Mouse (Mus musculus): Measurements from ENCODE around the gene Fancc.
A peak's percentile ranks its signal among the peaks of the same experiment; 100 is the strongest.

The Fancc gene

DNA sequence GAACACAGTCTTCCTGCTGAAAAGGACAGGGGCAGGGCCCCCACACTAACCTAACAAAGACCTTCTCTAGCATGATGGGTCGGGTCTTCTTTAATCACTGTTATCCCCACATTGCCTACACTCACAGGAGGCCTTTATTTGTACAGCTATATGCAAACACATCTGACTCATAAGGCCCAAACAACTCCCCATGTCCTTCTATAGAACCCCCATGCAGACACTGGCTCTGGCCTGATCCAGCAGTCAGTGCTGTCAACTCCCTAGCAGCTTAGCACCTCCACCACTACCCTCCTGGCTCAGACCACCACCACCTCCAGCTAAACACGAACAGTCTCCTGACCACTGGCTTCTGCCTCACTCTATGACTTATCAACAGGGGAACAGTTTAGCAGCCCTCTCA lies 149.4 kb downstream of the Fancc start:
- no peak for DNase-seq (ENCODE audit: low spot score)

DNA sequence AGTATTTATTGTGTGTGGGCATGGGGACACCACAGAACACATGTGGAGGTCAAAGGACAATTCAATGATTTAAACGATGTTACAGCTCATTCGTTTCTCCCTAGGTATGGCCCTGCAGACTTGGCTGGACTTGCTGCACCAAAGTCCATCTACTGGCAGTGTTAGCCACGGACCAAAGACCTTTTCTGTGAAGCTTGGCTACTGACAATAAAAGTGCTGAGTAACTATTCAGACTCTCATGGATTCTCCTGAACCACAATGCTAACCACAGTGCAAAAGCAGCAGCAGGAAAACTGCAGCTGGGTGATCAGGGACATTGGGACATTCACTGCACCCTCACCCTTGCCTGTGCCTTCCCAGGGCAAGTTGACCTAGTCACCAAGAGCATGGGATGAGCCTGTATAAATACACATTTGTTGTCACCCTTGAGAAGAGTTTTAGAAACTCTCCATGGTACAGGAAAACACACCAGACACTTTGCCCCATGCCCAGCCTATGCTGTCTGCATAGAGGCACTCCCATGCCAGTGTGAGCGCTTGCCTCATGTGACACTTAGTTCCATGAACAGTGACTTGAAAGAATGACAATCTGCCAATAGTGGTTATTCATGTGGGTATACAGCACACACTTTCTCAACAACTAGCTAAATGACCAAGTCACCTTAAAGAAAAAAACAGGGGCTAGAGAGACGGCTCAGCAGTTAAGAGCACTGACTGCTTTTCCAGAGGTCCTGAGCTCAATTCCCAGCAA lies 151.4 kb downstream of the Fancc start:
- DNase-seq (ENCODE audit: low spot score), result no peak

DNA sequence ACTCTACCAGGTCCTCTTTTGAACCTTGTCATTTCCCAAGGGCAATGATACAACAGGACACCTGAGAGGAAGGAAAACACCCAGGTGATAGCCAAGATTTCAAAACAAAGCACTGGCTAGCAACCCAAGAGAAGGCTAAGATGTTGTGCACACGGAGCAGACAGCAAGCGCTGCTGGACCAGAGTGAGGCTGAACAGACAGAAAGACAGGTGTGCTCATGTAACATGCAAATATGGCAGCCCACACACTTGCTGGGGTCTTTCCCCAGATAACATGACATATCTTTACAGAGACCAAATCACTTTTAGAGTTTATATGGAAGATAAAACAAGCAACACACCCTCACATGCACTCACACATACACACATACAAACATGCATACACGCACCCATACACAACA lies 152.6 kb downstream of the Fancc start:
- no peak for DNase-seq (ENCODE audit: low spot score)

DNA sequence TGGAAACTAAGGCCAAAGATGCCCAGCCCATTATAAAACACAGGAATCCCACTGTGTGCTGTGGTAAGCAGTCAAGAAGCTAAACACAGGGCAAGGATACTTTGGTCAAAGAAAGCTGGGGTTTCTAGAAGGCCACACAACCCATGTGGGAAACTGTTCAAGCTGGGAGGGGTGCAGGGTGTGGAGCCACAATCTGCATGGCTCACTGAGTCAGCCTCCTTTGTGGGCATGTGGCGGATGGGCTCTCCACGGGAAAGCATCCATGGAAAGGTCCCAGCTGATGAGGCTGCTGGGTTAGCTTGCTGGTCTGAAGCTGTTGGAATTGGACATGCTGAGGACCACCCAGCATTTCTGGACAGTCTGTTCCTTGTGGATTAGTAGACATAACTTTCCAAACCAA lies 154.3 kb downstream of the Fancc start:
- no peak for DNase-seq (ENCODE audit: low spot score)

DNA sequence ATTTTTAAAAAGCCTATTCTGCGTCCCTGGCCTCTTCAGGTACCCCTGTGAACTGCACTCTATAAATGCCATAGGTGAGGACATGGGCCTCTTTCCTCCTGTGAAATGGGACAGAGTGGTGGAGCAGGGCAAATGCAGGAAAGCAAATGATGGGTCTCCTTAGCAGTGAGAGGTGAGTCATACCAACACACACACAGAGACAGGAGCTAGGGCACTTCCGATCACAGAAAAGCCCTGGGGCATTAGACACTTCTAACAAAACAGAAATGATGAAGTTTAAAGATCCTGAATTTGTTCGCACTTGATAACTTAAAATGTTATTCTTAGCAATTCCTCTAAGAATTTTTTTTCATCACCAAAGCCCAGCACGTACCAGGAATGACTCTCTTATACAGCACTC lies 157.1 kb downstream of the Fancc start:
- DNase-seq (ENCODE audit: low spot score), result no peak

DNA sequence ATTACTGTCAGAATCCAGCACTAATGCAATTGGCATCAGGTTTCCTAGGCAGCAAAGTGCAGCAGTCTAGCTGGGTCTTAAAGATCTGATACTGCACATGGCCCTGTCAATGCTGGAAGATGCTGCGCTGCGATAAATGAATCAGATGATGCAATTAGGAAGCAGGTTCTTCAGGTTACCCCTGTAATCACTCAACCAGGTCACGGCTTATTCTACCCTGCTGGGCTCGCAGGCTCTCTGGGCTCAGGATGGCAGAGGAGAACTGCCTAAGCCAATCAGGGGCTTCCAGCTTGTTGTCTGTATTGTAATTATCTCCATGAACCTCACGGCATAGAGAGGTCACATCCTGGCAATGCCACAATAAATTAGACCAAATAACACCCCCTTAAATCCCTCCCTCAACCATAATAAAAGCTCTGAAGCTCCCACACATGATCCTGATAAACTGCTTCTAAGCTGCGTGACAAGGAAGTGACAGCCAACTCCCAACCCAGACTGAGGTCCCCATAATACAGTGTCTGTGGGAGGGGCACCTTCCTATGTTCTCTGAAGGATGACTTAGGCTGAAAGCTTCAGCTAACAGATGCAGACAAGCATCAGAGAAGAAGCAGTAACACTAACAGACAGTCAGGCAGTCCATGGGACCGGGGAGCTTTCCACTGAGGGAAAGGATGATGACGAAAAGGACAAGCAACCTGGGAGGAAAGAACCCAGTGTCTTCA lies 159.7 kb downstream of the Fancc start:
- no peak for DNase-seq (ENCODE audit: low spot score)

DNA sequence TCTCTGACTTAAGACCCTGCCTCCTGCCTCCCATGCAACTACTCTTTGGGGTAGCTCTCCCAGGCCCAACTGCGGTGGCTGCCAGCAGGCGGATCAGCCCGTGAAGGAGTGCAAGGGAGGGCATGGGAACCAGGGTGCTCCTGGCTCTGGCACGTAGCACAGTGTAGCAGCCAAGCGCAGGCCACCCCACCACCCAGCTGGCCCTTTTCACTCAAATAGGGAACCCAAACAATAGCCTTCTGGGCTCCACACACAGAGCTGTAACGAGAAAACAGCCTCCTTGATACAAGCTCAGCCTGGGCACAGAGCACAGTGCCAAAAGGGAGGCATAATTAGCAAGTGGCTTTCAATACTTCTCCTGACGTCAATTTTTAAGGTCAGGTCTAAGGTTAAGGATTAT lies 160.7 kb downstream of the Fancc start:
- DNase-seq (ENCODE audit: low spot score), result no peak

DNA sequence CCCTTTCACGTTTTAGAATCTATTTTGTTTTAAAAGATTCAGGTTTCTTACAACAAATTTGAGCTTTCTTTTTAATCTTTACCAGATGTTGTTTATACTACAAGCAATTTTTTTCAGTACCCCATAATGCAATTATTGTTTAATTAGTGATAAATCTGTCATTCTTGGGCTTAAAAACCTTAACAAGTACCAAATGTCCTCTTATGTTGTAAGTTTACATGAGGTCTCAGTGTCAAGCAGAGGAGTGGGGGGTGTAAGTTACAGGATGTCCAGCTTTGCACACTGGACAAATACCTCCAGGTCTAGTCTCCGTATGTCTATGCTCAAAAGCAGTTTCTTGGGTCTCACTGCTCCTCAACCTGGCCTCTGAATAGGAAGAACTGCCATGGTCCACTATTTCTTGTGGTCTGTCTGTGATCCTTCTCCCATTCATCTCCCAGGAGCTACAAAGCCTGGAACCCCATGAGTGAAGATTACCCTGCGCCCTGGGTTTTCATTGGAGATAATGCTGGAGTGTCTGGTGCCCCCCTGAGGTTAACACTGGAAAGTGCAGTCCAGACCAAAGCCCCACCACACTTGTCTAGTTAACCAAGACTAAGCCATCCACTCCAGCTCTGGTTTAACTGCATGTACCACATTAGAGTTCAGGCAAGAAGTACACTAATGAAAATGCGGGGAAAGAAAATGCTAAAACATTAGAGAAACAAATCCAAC lies 161.5 kb downstream of the Fancc start:
- DNase-seq (ENCODE audit: low spot score), result no peak

DNA sequence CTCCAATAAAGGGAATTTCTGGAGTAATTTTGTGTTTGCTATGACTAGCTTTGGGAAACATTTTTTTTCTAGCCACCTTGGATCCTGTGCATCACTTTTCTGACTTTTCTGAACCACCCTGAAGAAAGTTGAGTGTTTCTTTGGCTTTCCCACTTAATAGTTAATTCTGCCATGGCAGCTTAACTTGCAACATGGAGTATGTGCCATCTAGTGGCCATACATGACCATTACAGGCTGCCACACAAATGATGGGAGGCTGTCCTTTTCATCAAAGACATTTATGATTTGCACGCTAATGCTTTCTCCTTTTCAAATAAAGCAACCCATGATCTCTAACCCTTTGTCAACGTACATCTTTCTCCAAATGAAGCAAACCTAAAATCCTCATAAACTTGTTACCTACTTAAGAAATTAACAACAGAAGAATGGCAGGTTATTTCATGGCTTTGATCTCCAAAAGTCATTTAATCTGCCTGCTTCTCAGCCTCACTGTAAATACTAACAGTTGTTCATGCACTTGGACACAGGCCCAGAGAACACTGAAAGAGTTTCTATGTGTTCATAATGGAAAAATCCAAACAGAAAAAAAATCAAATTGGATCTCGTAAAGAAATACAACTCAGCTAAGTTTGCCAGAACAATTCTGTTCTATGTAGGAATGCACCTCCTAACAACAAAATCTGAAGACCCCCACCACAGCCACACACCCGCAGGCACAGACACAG lies 164.3 kb downstream of the Fancc start:
- DNase-seq (ENCODE audit: low spot score), result peak; percentile 58

DNA sequence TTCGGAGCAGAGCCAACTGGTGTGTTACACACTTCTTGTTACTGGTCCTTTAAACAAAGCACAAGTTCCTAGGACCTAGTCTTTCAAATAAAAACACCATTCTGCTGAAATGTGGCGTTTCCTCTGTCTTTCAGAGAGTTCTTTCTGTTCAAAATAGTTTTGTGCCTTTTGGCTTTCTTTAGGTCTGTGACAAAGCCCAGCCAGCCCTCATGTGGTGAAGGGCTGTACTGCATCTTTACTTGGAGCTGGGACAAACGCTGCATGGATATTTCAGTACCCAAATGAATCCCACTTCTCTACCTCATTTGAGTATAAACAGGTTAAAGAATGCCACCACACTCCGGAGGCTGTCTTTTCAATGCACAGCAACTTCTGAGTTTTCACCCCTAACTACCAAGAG lies 165.7 kb downstream of the Fancc start:
- DNase-seq (ENCODE audit: low spot score), result peak; percentile 63

DNA sequence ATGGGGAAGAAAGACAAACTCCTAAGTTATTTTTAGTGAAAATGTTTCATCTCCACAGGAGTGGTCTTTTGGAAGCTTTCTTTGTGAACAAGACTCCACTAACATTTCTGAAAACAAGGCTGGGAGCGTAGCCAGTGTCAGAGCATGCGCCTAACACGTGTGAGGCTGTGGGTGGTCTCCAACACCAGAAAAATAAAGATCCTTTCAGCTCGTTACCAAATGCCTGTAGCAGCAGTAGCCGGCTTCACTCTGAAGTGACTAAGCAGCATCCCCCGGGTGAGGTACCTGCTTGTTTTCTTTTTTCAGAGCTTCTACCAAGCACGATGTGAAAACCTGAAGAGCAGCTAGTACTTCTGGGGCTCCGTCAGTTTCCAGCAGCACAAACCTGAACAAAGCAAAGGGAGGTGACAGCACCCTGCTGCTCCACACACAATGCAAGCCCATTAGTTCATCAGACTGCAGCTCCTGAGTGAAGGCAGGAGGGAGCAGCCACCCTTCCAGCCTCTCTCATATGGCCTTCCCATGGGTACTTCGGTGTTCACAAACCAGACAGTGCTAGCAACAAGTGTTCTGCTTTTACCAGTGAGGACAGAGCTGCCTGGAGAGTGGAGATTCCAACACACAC lies 166.7 kb downstream of the Fancc start:
- DNase-seq (ENCODE audit: low spot score), result no peak

DNA sequence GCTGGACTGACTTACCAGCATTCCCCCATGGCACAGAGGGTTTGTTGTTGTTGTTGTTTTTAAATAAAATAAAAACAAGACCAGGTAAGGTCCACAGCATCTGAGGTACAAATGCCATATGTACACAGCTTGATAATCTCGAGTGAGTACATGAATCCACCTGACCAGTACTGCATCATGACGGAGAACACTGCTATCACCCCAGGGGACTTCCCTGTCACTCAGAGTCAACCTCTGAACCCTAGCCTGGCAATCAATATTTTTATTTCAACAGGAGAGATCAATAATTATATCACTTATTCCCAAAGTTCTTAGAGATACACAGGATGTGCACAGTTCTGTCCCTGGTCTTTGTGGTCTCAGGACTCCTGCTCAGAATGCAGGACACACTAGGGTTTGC lies 171.1 kb downstream of the Fancc start:
- DNase-seq (ENCODE audit: low spot score), result no peak

DNA sequence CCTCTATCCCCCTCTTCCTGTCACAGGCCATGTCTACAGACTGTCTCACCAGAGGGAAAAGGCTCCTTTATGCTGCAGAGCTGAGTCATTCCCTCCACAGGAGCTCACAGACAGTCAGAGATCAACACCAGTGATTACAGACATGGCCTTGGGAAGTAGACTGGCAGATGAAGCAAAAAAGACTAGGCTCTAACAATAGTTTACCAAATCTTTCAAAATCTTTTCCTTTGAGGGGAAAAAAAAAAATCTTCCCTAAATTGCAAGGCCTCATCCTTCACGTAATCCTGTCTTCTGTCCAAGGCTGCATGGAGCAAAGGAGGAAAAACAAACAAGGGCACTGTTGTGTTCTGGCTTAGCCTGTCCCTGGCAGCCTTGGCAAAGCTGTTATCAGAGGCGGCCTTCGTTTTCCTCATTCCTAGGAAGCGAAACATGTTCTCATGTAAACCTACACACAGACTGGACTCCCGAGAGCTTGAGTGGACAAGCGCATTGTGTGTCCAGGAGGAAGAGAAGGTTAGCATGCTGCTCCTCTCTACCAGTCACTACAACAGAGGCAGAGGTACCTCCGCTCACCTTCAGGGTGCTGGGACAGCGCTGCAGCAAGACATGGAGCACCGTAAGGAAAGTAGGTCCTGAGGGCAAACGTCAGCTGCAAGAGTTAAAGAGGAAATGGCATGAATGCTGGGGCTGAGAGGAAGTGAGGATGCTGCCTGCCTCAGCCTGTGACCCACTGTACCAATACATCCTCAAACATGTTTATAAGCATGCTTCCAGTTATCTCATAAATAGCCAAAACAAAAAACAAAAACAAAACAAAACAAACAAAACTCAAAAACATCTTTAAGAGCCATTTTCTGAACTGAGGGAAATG lies 171.9 kb downstream of the Fancc start:
- DNase-seq (ENCODE audit: low spot score), result no peak

DNA sequence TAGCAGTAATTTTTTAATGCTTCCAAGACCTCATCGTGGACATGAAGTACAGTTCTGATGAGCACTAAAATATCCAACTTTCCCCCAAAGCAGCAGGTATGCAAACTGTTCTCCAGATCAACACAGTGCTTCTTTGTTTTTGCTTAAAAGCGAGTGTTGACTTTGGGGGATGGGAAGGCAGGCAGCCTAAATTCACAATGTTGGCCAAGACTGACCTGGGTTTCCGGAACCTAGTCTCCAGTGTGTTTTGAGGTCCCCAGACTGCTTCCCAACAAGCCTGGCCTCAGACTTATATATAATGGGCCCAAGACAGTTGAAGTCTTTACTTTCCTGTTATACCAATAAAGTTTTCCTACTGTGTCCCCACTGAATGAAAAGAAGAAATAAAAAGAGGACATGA lies 172.8 kb downstream of the Fancc start:
- DNase-seq (ENCODE audit: low spot score), result no peak

DNA sequence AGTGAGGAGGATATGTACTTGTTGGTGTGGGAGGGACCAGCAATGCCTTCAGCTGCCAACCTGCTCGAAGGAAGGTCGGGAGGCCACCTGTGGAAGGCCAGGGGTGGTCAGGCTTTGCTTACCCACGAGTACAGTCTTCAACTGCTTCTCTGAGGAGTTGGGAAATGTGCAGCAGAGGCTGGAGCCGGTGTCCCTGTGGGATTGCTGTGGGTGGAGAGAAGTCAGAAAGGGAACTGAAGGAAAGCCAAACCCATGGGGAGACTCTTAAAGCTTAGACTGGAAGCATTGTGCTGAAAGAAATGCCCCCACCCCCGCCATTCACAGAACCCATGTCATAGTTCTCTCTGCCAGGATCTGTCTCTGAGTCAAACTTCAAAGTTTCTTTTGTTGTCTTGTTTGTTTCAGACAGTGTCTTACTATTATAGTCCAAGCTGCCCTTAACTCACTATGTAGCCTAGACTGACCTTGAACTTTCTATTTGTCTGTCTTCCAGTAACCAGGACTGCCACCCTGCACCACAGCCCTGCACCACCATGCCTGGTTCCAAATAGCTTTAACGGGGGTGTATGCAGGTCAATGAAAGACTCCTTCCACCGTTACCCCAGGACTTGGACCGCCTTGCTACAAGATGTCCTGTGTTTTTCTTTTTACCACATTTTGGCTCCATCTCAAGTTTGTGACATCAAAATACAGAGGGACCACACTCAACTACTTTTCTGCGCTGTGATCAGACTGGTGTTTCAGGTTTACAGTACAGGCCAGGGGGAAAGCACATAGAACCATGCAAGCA lies 173.6 kb downstream of the Fancc start:
- DNase-seq (ENCODE audit: low spot score), result no peak

DNA sequence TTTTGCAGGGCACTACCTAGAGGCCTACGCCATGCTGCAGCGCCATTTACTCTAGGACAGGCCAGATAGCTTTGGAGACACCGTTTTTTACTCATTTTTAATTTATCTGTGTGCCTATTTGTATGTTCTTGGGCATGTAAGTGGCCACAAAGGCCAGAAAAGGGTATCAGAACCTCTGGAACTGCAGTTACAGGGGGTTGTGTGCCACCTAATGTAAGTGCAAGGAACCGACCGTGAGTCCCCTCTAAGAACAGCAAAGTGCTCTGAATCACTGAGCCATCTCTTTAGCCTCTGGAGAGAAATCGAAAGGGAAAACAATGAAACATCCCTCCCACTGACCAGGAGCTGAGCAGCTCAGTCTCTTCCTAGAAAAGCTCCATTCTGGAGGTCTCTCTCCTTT lies 174.3 kb downstream of the Fancc start:
- DNase-seq (ENCODE audit: low spot score), result no peak

DNA sequence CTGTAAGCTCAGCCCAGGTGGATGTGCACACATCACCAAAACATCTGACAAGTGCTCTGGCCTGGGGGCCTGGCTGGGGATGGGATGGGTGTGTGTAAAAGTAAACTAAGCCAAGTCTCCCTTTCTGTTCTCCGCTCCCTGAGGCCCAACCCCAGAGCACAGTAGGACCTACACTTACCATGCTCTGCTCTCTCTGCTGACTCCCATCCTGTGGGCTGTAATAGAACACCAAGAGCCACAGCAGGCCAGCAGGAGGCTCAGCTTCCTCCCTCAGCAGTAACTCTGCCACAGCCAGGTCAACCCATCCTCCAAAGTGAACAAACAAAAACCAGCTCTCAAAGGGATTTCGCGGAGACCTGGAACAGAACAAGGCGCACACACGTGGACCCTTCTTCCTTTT lies 175.4 kb downstream of the Fancc start:
- no peak for DNase-seq (ENCODE audit: low spot score)

DNA sequence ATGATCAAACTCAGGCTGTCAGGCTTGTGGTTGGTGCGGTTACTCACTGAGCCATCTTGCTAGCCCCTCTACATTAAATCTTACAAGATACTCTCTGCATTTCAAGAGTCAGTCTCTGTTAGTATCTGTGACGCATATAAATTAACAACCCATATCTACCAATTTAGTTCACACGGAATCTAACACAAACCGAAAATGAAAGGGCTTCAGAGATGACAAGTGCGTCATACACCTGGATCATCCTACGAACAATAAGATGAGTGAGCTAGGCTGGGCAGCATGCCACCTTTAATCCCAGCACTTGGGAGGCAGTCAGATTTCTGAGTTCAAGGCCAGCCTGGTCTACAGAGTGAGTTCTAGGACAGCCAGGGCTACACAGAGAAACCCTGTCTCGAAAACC lies 177.3 kb downstream of the Fancc start:
- no peak for DNase-seq (ENCODE audit: low spot score)

DNA sequence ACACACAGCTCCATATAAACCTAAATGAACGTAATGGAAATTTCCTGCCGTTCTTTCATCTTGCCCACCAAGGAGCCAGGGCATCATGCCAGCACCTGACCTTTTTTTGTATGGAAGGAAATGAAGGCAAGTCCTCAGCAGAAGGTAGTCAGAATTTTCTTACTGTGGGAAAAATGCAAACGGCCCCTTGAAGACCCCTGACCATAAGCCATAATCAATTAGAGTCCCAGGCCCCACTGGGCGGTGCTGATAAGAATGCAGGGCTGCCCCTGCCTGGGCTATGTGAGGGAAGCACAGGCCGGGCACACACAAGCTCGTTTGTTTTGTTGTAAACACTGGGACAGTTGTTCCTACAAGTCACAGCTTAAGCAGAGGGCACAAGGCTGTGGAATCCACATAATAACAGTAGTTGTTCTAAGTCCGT lies 179.4 kb downstream of the Fancc start:
- DNase-seq (ENCODE audit: low spot score), result no peak

DNA sequence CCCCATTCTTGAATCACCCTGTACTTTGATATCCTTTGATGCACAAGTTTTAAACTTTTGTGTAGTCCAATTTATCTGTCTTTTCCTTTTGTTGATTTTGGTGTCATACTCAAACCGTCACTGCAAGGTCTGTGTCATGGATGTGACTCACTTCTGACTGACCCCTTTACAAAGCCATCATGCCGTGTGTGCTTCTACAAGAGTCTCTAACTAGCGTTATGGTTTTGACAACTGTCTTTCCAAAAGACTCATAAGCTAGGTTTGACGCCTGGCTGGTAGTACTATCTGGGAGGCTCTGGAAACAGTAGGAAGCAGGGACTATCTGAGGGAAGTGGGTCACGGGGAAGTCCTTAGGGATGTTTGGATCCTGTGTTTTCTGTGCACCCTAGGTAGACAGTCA lies 180.7 kb downstream of the Fancc start:
- no peak for DNase-seq (ENCODE audit: low spot score)
